Mouse (Mus musculus) liver, embryonic 11.5 days (tissue): Measurements from ENCODE around the gene Pard6b. TPM values are rescaled to one million over a fixed set of nuclear protein-coding genes. Genes with fewer than 3 reads are reported as not detected.
"Not testable (repeated sequence)": the region's sequence is repeated elsewhere in the genome, so short reads cannot be mapped to it uniquely, and the experiment has no call there.

Experiments
- ATAC-seq: fragments of 200-750 bp; cut with Nextera tagmentation; replicated peaks from 2 replicates; pipeline ENCODE4 v1.8.0; 2017; ENCODE audit warnings: moderate number of reproducible peaks, mild to moderate bottlenecking, moderate TSS enrichment, moderate library complexity; ENCODE audit not compliant: low FRiP score
- DNase-seq: peaks from one replicate; pipeline ENCODE4 v3.0.0-alpha.2; 2017; ENCODE audit warnings: low spot score
- H3K27ac ChIP-seq: fragments of 300-500 bp; sonication (generic); 2 replicates; pipeline ENCODE4 v1.5.1; 2014; ENCODE audit warnings: mild to moderate bottlenecking, low read depth, low read length, control low read depth
- H3K27me3 ChIP-seq: fragments of 300-500 bp; sonication (generic); replicated peaks from 2 replicates; pipeline ENCODE4 v1.6.1; 2014; ENCODE audit warnings: low read length, mixed read lengths; ENCODE audit not compliant: control insufficient read depth, insufficient read depth
- H3K36me3 ChIP-seq: fragments of 300-500 bp; sonication (generic); 2 replicates; pipeline ENCODE4 v1.6.1; 2014; ENCODE audit warnings: mild to moderate bottlenecking, low read length, moderate library complexity, mixed read lengths; ENCODE audit not compliant: control insufficient read depth, insufficient read depth
- H3K4me1 ChIP-seq: fragments of 300-500 bp; sonication (generic); replicated peaks from 2 replicates; pipeline ENCODE4 v1.6.1; 2014; ENCODE audit warnings: low read length, mixed read lengths; ENCODE audit not compliant: control insufficient read depth, insufficient read depth
- H3K4me2 ChIP-seq: fragments of 300-500 bp; sonication (generic); 2 replicates; pipeline ENCODE4 v1.6.1; 2014; ENCODE audit warnings: mild to moderate bottlenecking, control low read depth, moderate library complexity
- H3K4me3 ChIP-seq: fragments of 300-500 bp; sonication (generic); 2 replicates; pipeline ENCODE4 v1.5.1; 2014; ENCODE audit warnings: low read depth, low read length, control low read depth
- H3K9ac ChIP-seq: fragments of 300-500 bp; sonication (generic); 2 replicates; pipeline ENCODE4 v1.6.1; 2014; ENCODE audit warnings: low read depth, low read length, control low read depth
- H3K9me3 ChIP-seq: fragments of 300-500 bp; sonication (generic); 2 replicates; pipeline ENCODE4 v1.6.1; 2016; ENCODE audit warnings: low read length, inconsistent platforms, mixed read lengths; ENCODE audit not compliant: control insufficient read depth
- WGBS: fragments of 180-500 bp; shearing (Covaris S2); extraction: QIAGEN DNeasy Blood & Tissue Kit; methylation state at CpG from one replicate; pipeline ENCODE4 v1.1.7; 2014; 5-methylcytosine and 5-hydroxymethylcytosine counted together
- polyA plus RNA-seq: library from polyadenylated mRNA; unstranded; fragments of >200 nt; fragmentation: Nextera tagmentation; extraction: Ambion mirVana; gene quantifications from 2 replicates; pipeline ENCODE4 v1.2.1, GENCODE M21; 2014

The Pard6b gene
- polyA plus RNA-seq, 1 experiment from 2014 or later = 6.1 TPM

DNA sequence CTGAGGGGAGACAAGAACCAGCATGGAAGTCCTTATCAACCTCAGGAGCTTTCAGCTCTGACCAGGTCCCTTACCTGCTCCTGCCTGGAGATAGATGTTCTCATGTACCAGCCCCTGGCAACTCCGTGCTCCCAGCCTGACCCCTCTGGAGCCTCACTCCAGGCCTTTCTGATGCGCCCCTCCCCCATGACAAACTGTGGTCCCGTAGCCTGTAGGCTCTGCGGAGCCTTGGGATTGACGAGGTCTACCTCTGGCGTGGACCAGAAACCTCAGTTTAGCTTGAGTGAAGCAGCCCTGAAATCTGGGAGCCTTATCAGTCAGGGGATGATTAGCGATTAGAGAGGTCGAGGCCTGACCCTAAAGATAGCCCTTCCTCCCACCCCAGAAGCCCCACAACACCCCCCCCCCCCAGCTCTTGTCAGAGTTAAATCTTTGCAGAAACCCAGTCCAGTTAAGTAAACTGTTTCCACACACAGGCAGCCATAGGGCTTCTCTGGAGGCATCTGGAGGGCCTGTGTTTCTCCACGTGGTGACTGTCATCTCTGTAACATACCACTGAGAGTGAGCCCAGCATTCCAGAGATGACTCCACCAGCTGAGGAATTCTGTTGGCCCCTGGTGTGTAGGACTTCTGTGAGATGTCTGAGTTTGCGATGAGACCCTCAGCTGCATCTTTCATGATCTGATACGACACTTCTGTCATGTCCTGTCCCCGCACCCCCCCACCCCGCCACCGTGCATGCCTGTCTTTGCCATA is 24.7 kb upstream of the Pard6b start:
- Histone ChIP-seq H3K9ac (no peak overlapping the region), H3K9me3 (peaks cover 2% of the 10 kb centered on the region; the same call in 1 of the 2 replicates), H3K27me3 (peaks cover 3% of the 10 kb centered on the region; the same call in 1 of the 2 replicates), H3K4me2 (no peak overlapping the region), H3K4me1 (peaks cover 18% of the 10 kb centered on the region), H3K27ac (0 out of 2 replicates have a peak overlapping the region, but pooled peaks have one; percentile 8), H3K4me3 (no peak overlapping the region), H3K36me3 (no peaks in the 10 kb centered on the region)
- ATAC-seq (no peak), DNase-seq (no peak)
- 22% methylated on average over 14 of the region's 14 CpGs for WGBS

DNA sequence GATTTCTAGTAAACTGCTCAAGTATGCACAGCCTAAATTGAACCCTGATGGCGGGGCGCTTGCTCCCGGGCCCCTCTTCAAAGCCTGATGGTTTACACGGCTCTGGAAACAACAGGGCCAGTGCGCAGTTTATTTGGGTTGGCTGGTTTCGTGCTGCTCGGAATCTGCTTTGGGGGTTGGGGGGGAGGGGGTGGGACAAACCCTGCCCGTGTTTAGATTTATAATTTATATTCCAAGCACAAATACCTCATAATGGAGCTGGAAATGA is 24.2 kb upstream of the Pard6b start:
- no peak for DNase-seq
- no peak overlapping the region for H3K9ac ChIP-seq
- H3K4me1 ChIP-seq = peaks cover 16% of the 10 kb centered on the region
- H3K9me3 ChIP-seq = peaks cover 2% of the 10 kb centered on the region; the same call in 1 of the 2 replicates
- H3K27ac ChIP-seq = no peak overlapping the region
- WGBS = 54% methylated on average over 8 of the region's 8 CpGs
- H3K36me3 ChIP-seq = no peaks in the 10 kb centered on the region
- no peak overlapping the region for H3K4me2 ChIP-seq
- H3K27me3 ChIP-seq = peaks cover 2% of the 10 kb centered on the region; the same call in 1 of the 2 replicates
- H3K4me3 ChIP-seq = no peak overlapping the region
- ATAC-seq = no peak

DNA sequence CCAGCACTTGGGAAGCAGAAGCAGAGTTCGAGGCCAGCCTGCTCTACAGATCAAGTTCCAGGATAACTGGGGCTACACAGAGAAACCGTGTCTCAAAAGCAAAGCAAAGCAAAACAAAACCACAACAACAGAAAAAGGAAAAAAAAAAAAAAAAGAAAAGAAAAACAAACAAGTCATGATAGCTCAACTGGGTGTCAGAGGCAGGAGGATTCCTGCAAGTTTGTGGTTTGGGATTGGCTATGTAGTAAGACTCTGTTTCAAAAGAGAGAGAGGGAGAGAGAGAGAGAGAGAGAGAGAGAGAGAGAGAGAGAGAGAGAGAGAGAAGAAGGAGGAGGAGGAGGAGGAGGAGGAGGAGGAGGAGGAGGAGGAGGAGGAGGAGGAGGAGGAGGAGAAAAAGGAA is 22.9 kb upstream of the Pard6b start:
- 50% methylated on average over 2 of the region's 2 CpGs for WGBS

DNA sequence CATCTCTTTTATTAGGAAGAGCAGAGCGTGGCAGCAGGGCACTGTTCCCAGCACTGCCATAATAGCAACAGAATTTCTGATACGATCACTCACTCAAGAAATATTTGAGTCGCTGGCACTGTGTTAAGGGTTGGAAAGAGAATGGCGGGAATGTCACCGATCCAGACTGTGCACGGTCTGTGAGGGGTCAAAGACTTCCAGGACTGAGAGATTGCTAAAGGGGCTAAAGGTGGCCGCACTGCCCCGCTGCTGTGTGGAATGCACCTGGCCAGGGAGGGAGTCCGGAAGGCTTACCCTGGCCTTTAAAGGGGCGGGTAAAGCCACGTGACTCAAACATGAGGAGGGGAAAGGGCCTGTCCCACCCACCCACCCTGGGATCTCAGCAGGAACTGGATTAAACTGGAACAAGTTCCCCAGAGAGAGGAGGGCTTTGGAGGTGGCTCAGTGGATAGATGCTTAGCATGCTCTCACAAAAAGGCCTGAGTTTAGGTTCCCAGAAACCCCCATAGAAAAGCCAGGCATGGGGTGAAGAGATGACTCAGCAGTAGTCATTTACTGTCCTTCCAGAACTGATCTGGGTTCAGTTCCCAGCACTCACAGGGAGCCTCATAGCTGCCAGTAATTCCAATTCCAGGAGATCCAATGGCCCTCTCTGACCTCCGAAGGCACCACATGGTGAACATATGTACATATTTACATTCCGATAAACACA is 22.2 kb upstream of the Pard6b start:
- peaks cover 16% of the 10 kb centered on the region for H3K4me1 ChIP-seq
- H3K4me3 ChIP-seq = no peak overlapping the region
- 41% methylated on average over 13 of the region's 13 CpGs for WGBS
- H3K9ac ChIP-seq = no peak overlapping the region
- H3K9me3 ChIP-seq = peaks cover 2% of the 10 kb centered on the region; the same call in 1 of the 2 replicates
- no peaks in the 10 kb centered on the region for H3K36me3 ChIP-seq
- H3K4me2 ChIP-seq = no peak overlapping the region
- DNase-seq (no peak), ATAC-seq (peak; percentile 44; the same call in 1 of the 2 replicates)
- no peak overlapping the region for H3K27ac ChIP-seq
- no peaks in the 10 kb centered on the region for H3K27me3 ChIP-seq

More for the DNA sequence above, 22.9 kb upstream of the Pard6b start:
- H3K4me1 ChIP-seq = peaks cover 16% of the 10 kb centered on the region
- H3K9me3 ChIP-seq, H3K27me3 ChIP-seq, H3K4me3 ChIP-seq, H3K27ac ChIP-seq, H3K4me2 ChIP-seq, H3K9ac ChIP-seq, DNase-seq, H3K36me3 ChIP-seq, ATAC-seq: not testable (repeated sequence)

DNA sequence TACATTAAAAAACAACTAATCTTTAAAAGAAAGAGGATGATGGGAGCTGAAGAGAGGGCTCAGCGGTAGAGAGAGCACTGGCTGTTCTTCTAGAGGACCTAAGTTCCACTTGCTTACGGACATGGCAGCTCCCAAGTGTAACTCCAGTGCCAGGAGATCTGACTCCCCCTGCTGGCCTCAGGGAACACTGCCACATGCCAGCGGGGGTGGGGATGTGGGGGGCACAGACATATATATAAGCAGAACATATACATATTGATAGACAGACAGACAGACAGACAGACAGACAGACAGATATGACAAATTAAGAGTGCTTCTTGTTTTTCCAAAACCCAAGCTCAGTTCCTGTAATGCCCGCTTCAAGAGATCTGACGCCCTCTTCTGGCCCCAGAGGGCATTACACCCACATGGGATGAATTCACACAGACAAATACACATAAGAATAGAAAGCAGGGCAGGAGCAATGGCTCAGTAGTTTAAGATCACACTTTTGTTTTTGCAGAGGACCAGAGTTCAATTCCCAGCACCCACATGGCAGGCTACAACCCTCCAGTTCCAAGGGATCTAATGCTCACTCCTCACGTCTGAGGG is 21.5 kb upstream of the Pard6b start:
- no peak overlapping the region for H3K4me2 ChIP-seq
- H3K27me3 ChIP-seq = no peaks in the 10 kb centered on the region
- peaks cover 2% of the 10 kb centered on the region; the same call in 1 of the 2 replicates for H3K9me3 ChIP-seq
- no peak overlapping the region for H3K27ac ChIP-seq
- no peaks in the 10 kb centered on the region for H3K36me3 ChIP-seq
- 78% methylated on average over 6 of the region's 6 CpGs for WGBS
- no peak overlapping the region for H3K4me3 ChIP-seq
- H3K9ac ChIP-seq = no peak overlapping the region
- ATAC-seq (no peak), DNase-seq (no peak)
- H3K4me1 ChIP-seq = peaks cover 16% of the 10 kb centered on the region

DNA sequence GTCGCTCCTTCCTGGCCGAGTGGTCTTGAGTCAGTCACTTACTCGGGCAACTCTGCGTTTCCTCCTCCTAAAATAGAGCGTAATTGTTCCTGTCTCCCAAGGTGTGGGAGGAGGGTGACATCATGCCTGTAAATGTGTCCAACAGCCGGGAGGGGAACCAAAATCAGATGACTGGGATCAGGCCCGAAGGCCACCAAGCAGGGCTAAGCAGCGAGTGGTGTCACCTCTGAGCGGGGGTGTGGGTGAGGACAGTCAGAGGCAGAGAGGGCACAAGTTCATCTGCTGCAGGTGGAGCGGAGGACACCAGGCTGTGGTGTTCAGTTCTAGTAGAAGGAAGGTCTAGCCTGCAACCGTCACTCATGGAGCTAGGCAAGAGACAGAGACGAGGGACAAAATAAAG is 17.1 kb upstream of the Pard6b start:
- no peak overlapping the region for H3K4me3 ChIP-seq
- no peaks in the 10 kb centered on the region for H3K27me3 ChIP-seq
- DNase-seq (no peak), ATAC-seq (no peak)
- no peaks in the 10 kb centered on the region for H3K36me3 ChIP-seq
- WGBS = 84% methylated on average over 12 of the region's 12 CpGs
- H3K27ac ChIP-seq = no peak overlapping the region
- no peak overlapping the region for H3K9ac ChIP-seq
- H3K4me2 ChIP-seq = no peak overlapping the region
- no peaks in the 10 kb centered on the region; the same call in 1 of the 2 replicates for H3K4me1 ChIP-seq
- peaks cover 2% of the 10 kb centered on the region; the same call in 1 of the 2 replicates for H3K9me3 ChIP-seq

DNA sequence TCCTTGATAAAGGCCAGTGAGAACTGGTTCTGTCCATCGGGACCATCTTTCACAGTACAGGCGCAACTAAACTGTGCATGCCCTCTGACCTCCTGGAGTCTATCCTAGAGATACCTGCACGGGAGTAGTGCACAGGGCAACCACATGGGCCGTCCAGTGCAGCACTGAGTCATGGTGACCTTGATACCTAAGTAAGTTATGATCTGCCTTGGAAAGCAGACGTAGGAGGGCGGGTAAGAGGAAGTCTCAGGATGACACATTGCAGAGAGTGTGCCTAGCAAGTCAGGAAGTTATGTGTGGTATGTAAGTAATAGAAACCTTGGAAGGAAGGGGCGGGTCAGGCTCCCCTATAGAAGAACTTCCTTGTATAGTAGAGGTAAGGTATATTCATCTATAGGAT is 15.3 kb upstream of the Pard6b start:
- Histone ChIP-seq H3K27me3 (no peaks in the 10 kb centered on the region), H3K27ac (no peak overlapping the region), H3K4me2 (no peak overlapping the region), H3K4me1 (no peaks in the 10 kb centered on the region), H3K9me3 (no peaks in the 10 kb centered on the region), H3K4me3 (no peak overlapping the region), H3K9ac (no peak overlapping the region), H3K36me3 (no peaks in the 10 kb centered on the region)
- 57% methylated on average over 7 of the region's 7 CpGs for WGBS
- ATAC-seq (no peak), DNase-seq (no peak)

DNA sequence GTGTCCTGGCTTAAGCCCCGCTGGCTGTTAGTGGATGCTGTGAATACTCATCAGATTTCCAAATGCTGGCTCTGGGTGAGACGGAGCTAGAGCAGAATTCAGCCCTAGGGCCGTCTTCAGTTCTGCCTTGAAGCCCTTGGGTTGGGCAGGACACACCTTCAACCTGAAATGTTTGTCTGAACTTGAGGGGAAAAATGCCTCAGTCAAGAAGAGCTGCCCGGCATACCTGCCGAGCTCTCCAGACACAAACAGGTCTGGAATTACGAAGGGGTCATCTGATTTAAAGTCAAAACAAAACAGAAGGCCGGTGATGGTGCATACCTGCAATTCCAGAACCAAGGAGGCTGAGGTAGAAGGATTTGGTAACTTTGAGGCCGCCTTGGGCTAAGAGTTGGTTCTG is 14.0 kb upstream of the Pard6b start:
- H3K4me1 ChIP-seq = no peaks in the 10 kb centered on the region
- no peaks in the 10 kb centered on the region for H3K36me3 ChIP-seq
- no peak overlapping the region for H3K9ac ChIP-seq
- WGBS = 72% methylated on average over 8 of the region's 8 CpGs
- H3K27me3 ChIP-seq = no peaks in the 10 kb centered on the region
- H3K27ac ChIP-seq = no peak overlapping the region
- H3K9me3 ChIP-seq = no peaks in the 10 kb centered on the region
- H3K4me3 ChIP-seq = no peak overlapping the region
- H3K4me2 ChIP-seq = no peak overlapping the region
- ATAC-seq (no peak), DNase-seq (no peak)
